Mouse (Mus musculus) spleen, postnatal 36 days (tissue): Measurements from ENCODE around the gene Odf3l1.

Source experiments
- DNase-seq, 2 experiments: peaks; one replicate each; pipeline ENCODE4 v3.0.0; 2022; ENCODE audit warnings: low spot score in 2 of 2, mixed read lengths in 1 of 2

The Odf3l1 gene

DNA sequence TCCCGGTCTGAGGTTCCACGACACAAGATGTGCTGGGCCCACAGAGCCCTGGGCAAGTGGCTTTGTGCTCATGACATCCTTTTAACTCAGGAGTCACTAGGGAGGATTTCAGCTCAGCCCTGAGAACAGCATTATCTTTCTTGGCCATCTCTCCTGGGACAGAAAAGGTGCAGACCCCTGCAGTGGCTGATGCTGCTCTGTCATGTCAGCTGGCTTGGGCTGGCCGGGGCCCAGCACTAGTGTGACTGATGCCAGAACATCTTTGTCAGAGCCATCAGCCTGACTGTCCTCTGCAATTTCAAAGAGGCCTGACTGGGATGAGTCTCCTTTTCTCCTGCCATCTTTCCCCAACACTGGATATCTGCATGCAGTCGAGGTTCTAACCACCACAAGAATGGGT, 17.8 kb upstream of the Odf3l1 start:
- no peak for DNase-seq

DNA sequence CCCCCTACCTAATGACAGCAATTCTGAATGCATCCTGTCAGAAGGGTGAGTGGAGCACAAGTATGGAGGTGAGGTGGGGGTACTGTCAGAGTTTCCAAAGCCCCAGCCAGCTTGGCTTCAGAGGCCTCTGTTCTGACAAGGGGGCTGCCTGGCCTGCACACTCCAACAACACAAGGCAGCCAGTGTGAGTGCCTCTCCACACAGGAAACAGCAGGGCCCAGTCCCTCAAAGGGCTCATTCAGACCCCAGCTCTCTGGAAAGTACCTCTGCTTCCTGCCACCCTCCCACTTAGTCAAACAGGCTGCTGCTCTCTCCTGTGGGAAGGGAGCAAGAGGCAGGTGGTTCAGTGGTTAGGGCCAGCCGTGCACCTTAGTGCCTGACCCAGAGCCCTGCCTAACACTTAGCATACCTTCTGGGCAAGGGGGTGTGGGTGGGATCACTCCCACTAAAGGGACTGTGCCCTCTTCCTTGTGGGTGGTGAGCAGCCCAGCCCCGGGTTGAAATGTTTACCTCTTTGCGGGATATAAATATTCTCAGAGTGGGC, 17.1 kb upstream of the Odf3l1 start:
- no peak for DNase-seq

DNA sequence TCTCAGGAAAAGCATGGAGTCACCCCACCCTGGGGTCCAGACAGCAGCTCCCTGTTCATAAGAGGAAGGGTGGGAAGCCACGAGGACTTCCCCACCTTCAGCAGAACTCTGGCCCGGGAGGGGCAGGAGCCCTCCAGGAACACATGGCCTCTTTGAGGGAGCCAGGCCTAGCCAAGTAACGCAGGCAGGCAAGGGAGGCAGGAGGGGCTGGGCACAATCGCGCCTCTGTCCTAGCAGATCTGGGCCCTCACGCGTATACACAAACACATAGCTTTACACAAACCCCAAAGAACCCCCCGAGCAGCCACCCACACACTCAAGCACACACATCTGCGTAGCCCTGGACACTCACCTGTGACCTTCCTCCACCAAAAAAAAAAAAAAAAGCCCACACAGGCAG, 16.3 kb upstream of the Odf3l1 start:
- no peak for DNase-seq

DNA sequence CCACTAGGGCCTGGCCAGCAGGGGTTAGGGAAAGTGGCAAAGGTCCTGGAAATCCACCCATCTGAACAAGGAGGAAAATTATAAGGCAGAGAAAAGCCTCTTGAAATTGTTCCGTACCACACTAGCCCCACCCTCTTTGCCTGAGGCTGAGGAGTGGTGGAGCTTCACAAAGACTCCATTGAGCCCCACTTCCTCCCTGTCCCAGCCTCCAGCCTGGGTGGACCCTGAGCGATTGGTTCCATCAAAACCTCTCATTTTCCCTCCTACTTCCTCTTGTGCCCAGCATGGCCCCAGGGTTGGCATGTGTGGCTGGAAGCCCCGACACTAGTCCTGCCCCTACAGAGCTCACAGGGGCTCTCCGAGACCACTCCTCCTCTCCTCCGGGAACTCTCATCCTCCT, 12.8 kb upstream of the Odf3l1 start:
- no peak for DNase-seq

DNA sequence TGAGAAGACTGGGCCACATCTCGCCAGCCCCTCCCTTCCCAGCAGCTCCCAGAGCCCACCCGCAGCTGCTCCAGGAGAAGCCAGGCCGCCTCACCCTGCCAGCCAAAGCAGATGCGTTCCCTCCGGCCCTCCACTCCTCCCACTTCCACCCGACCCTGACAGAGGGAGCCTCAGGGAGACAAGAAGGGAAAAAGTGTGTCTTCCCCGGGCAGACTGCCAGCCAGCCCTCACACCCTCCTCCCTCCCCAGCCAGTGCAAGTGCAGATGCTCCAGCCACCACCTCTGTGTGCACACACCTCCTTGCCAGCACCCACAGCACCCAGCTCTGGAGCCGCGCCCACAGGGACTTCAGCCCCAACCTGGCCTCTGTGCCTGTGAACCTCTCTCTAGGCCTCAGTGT, 12.3 kb upstream of the Odf3l1 start:
- no peak for DNase-seq

DNA sequence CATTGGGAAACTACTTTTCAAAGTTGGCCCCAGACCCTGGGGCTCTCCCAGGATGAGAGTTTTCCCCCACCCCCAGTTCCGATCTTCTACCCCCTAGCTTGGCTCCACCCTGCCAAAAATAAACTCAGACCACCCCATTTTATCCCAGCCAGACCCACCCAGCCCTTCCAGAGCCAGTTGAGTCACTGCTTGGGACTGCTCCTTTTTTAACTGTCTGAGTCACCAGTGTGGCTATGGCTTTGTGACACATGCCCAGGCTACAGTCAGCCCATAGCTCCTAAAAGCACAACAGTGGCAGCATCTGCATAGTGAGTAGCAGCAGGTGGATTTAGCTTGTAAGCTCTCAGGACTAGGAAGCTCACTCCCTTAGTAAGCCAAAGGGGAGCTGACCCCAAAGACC, 8.6 kb upstream of the Odf3l1 start:
- no peak for DNase-seq

DNA sequence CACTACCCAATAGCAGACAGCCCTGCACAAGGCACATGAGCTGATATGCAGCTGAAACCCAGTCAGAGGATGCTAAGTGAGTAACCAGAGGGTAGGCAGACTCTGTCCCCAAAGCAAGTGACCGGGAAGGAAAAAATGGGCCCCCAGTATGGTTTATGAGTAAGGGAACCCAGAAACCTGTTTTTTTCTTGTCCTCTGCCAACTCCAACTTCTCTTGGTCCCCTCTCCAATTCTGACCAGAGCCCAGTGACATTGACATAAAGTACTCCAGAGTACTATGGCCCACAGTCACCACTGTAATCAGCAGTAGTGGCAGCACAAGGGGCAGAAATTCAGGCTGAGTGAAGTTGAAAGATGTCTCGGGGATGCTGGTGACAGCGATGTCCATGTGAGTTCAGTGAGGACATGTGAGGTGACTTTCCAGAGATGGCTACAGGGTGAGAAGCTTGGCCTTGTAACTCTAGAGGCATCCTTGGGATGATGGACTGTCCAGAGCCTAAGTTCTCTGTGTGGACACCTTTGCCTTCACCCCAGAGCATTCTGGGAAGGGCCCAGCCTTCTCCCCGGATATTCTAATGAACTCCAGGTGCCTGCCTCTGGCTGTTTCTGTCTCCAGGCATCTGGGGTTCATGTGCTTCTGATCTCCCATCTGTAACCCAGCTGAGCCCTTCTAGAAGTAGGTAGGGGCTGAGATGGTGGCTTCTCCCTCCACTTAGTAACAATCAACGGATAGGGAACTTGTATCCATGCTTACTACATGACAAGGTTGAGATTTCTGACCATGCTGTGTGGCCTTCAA, 7.8 kb upstream of the Odf3l1 start:
- no peak for DNase-seq

DNA sequence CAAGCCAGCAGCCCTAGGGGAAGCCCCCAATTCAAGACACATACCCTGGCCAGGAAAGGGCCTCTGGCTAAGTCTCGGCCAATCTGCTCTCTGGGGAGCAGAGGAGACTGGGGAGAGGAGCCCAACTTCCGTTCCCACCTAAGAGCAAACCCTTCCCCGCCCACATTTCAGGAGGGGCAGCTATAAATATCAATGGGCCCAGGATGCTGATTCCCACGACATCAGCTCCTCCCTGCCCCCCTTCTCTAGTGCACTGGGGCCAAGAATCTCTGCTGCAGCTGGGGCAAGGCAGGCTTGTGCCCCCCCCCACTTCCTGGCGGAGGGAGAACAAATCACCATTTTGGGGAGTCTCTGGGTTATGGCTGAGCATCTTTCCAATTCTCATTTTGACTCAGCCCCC, 6.7 kb upstream of the Odf3l1 start:
- DNase-seq: no peak

DNA sequence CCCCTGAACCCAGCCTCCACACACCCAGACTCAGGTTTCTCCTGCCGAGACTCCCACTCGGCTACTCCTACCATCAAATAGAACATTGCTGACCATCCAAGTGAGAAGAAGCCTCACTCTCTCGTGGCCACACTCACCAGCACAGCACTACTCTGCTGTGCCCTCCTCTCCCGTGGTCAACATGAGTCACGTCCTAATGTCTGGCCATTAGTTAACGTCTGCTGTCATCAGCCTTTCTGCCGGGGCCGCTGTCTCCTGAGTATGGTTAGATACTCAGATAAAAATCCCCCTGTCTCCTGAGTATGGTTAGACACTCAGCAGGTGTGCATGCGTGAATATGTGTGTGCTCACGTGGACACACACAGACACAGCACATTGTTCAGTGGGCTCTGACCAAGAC, 6.3 kb upstream of the Odf3l1 start:
- DNase-seq: no peak

DNA sequence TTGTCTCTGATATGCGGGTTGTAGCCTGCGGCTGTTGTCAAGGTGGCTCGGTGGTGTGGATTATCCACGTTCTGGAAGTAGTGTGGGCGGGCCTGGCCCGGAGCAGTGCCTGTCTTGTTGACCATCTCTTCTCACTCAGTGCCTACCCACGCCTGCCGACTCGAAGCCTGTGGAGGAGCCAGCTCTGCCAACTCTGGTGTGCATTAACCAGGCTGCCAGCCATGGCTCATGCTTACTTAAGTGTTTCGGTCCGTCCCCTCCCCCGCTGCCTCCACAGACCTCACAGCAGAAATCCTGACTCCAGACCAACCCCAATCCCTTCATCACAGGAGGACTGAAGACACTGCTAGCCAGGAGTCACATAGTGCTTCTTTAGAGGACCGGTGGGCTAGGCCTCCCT, 5.1 kb upstream of the Odf3l1 start:
- DNase-seq: no peak

DNA sequence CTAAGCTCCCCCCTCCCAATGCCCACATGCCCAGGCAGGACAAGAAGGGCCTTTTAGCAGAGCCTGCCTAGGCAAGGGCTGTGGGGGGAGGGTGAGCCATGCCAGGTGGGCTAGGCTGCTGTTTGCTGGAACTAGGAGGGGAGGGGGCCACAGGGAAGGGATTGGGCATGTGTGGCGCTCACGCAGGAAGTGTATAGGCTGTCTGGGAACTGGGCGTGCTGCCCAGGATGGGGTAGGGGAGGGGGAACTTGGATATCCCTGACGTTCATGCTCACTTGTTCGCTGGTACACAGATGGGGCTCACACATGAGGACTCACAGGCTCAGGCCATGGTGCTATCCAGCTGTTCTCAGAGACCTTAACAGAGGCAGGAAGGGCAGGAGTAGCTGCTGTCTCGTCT, 3.8 kb upstream of the Odf3l1 start:
- no peak for DNase-seq

DNA sequence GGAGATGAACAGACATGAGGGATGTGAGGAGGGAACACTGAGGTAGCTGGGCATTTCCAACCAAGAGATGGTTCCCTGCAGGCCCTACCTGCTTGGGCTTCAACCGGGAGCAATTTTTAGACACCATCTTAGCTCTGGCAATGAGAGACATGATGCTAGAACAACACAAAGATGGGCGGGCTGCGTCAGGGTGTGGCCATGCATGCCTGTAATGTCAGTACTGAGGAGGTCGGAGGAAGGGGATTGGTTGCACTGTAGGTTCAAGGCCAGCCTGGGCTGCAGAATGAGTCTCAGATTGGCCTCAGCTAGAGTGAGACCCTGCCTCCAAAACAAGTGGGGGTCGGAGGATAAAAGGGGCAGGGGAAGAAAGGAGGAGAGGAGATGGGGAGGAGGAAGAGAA, 2.0 kb upstream of the Odf3l1 start:
- no peak for DNase-seq

DNA sequence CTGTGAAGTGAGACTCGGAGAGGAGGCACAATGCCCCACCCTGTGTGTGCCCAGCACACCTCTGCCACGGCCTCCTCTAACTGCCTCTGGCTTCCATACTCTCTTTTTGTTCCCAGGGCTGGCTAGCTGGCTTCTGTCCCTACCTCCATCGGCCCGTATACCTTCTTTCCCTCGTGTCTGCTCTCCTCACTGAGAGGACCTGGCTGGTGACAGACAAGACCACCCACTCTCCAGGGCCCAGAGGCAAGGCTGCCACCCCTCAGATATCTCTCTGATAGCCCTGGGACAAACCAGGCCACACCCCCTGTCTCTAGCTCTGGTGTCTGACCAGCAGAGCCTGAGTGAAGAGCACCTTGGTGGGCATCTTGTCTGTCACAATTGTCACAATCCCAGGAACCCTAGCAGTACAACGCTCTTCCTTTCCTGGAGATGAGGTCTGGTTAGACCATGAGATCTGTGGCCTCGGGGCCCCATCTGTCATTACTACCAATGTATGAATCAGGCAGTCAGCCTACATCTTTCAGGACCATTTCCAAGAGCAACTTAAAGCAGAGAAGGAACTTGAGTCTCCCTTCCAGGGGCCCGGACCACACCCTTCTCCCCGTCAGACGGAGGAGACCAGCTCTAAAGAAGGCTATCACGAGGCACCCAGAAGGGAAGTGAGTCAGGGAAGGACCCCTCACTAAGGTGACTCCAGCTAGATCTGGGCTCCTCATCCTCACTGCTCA, 1.4 kb upstream of the Odf3l1 start:
- no peak for DNase-seq

DNA sequence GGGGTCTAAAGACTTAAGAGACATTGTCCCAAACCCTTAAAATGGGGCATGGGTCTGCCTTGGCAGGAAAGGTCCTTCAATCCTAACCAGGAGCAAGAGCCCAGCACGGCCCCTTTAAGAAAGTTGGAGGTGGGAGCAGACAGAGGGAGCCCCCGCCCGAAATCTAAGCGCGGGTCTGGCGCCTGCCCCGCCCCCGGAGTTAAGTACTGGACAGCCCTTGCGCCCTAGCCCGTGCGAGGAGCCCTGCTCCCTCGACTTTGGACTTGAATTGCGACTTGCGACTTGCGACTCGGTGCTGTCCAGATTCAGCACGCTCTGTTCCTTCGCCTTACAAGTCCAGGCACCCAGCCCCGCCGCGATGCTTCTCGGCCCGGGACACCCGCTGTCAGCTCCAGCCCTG, 353 bp upstream of the Odf3l1 start, which contains the start of gene Cspg4:
Cspg4 (plus strand) TSS at position 202 of the 400 bp plus-strand sequence.
- no peak for DNase-seq

DNA sequence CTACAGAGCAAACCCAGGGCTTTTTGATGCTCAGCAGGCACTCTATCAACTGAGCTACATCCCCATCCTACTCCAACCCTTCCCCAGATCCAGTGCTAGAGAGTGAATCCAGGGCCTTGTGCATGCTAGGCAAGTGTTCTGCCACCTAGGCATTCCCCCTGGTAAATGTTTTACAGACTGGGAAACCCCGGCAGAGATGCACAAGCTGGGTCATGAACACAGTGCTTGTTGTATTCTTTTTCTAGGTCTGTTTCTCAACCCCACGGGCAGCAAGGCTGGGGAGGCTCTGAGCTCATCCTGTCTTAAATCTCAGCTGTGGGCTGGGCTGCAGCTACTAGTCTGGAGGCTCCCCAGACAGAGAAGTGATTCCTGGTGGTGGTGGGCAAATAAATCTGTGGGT, 1.6 kb downstream of the Odf3l1 start:
- no peak for DNase-seq

DNA sequence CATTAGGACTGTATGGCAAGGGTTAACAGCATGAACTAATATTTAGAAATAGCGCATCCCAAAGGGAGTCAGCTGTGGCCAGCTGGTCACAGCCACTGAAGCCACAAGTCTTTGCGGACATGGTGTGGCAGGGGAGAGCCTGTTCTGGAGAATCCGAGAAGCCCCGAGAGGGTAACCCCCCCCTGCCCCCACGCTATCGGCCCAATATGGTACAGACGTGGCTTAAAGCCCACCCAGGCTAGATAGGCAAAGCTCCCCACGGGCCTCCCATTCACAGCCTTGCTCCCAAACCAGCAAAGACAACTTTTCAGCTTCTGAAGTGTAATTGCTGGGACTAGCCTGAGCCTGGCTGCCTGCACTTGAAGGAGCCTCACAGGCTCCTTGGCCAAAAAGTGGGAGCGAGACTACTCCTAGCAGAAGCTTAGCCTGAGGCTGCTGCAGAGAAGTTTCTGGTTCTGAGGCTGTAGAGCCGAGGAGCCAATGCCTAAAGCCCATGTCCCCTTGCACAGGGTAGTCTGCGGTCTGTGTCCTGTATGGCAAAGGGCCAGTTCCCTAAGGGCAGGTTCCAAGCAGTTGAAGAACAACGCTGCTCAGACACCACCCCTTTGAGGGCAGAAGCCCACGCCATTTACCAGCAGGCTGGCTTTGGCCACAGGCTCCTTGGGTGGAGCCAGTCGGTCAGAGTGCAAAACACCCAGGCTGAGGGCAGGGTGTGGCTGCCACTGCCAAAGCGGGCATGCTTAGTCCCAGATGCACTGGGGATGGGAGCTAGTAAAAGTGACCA, 3.8 kb downstream of the Odf3l1 start:
- DNase-seq: no peak

DNA sequence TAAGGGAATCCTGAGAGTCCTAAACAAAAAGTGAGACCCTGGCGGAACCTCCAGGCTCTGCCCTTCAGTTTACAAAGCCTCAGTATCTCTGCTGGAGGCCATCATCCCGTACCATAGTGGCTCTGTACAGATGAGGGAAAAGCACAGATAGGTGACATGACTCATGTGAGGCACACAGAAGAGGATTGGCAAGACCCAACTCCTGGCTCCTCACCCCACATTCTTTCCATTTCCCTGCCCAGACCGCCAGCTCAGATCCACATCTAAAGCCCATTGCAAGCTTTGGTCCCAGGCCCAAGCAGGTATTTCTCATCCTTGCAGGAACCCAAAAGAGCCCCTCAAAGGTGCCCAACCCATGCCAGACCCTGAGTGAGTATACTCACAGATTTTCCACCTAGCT, 4.4 kb downstream of the Odf3l1 start:
- DNase-seq: no peak

DNA sequence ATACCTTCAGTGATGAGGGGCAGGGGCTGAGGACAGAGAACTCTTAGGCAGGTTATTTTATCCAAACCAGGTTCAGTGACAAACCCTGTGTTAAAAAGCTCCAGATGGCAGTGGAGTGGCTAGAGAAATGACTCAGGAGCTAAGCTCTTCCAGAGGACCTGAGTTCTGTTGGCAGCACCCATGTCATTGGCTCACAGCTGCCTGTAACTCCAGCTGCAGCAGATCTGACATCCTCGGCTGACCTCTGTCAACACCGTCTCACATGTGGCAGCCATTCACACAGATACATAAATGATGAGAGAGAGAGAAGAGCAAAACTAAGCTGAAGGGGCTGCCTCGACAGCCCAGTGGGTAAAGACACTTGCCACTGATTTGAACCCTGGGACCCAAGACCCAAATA, 7.0 kb downstream of the Odf3l1 start:
- DNase-seq: no peak

DNA sequence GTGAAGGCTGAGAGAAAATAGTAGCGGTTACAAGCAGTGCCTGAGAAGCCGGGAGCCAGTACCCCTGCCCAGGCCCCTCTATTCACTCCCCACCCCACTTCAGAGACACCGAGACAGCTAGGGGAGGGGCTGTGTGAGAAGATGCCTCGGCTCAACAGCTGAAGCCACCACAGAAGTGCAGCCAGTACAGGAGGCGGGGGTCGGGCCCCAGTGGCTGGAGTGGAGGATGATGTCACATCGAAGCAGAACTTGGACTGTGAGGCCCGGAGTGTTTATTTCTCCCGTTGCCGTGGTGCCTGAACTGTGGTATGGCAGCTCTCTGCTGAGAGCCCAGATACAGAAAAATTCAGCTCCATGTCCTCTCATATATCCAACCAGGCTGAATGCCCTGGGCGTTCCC, 12.7 kb downstream of the Odf3l1 start:
- DNase-seq: no peak

DNA sequence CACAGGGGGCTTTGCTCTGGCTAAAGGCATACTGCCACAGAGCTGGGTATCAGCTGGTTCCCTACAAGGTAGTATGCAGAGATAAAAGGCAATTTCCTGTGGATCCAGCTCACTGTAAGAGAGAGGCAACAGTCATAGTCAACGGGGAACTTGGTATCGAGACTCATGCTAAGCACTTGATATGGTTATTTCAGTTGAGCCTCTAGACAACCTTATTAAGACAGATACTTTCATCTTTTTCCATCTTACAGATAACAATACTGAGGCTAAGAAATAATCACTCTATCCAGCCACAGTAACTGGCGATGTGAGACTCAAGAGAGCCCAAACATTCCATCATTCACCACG, 13.6 kb downstream of the Odf3l1 start:
- DNase-seq: no peak

DNA sequence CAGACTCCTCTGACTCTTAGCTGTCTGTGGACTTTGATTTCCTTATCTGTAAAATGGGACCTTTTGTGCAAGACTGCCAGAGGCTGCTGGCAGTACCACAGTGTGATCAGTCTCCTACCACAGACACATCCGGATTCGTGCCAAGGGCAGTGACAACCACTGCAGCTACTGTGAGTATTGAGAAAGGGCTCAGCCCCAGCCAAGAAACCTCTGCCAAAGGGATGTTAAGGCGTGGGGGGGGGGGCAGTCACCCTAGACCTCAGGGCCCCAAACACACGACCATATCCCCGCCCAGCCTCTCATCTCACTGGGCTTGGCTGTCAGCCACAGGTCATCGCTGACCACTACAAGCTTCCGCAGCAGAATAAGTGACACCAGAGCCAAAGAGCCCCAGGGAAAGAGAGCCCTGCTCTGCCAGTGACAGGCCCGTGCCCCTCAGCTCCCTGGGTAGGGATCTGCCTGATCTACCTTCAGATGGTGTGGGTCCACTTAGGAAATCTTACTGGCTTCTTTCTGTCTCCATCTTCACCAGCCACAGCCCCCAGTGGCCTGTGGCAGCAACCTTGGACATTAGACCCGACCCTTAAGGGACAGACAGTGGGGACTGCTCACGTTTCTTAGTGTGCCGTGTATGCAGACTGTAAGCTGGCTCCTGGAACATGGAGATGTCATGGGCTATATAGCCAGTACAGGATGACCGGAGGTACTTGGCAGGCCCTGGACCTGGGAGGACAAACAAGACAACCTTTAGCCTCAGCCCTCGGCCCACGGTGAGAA, 14.2 kb downstream of the Odf3l1 start:
- no peak for DNase-seq

DNA sequence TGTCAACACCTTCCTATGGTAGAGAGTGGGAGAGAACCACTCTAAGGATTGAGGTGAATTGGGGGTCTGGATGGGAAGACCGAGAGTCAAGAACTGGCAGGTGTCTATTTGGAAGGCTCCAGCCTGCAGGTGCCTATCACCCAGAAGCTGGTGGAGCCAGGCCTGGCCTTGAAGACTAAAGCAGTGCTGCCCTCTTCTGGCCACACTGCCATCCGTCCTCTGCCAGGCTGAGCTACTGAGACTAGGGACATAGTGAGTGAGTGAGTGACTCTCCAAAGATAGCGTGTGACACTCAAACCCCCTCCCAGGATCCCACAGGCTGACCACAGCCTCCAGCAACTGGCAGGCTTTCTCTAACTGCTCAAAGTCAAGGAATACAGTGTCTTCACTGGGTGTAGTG, 17.0 kb downstream of the Odf3l1 start:
- DNase-seq: peak; percentile 9 to 11
